Comparison of ENCODE assay signal across 8 mouse cellular contexts in genomic region chr3:142063536-142064226, GRCm38 (mm10).
DNase-seq lines count a peak whose midpoint lies in the region; ATAC-seq lines count a peak whose summit lies in the region.

No protein-coding gene starts in this region.

- ATAC-seq in forebrain, embryonic 15.5 days (replicated peaks): peak; percentile 94
- ATAC-seq in midbrain, embryonic 16.5 days: peak; percentile 80

- H3K9ac ChIP-seq in forebrain, embryonic 15.5 days (replicated peaks): no peak overlapping the region
- H3K9ac ChIP-seq in midbrain, embryonic 16.5 days (ENCODE audit: low read depth, low read length): no peak overlapping the region

- H3K9me3 ChIP-seq in forebrain, embryonic 15.5 days: no peaks in the 10 kb centered on the region
- H3K9me3 ChIP-seq in midbrain, embryonic 16.5 days (replicated peaks; ENCODE audit: control insufficient read depth, low read length, poor library complexity, severe bottlenecking): no peaks in the 10 kb centered on the region

- WGBS in forebrain, embryonic 15.5 days: 6% methylated on average over 12 of the region's 12 CpGs
- 25% methylated on average over 12 of the region's 12 CpGs for WGBS in midbrain, embryonic 16.5 days

- DNase-seq in cerebellum, adult 11-12 months: peak; percentile 2
- DNase-seq in cerebellum, postnatal 25 days: no peak
- peak; percentile 21 for DNase-seq in kidney, postnatal 10 days
- no peak for DNase-seq in urinary bladder, adult 2 months (ENCODE audit: low spot score)
- no peak for DNase-seq in spleen, postnatal 4 days (ENCODE audit: low spot score in 2 of 2)
- no peak for DNase-seq in right cerebral cortex, postnatal 14 days

- H3K36me3 ChIP-seq in forebrain, embryonic 15.5 days: no peaks in the 10 kb centered on the region
- no peaks in the 10 kb centered on the region for H3K36me3 ChIP-seq in midbrain, embryonic 16.5 days (ENCODE audit: control insufficient read depth, insufficient read depth, low read length)

- H3K4me2 ChIP-seq in forebrain, embryonic 15.5 days (replicated peaks): no peak overlapping the region; the same call in 1 of the 2 replicates
- no peak overlapping the region for H3K4me2 ChIP-seq in midbrain, embryonic 16.5 days (ENCODE audit: low read length)

- H3K27ac ChIP-seq in forebrain, embryonic 15.5 days (replicated peaks): no peak overlapping the region
- no peak overlapping the region for H3K27ac ChIP-seq in midbrain, embryonic 16.5 days (ENCODE audit: low read length)

- peaks cover 5% of the 10 kb centered on the region; the same call in 1 of the 2 replicates for H3K4me1 ChIP-seq in forebrain, embryonic 15.5 days
- H3K4me1 ChIP-seq in midbrain, embryonic 16.5 days (ENCODE audit: control insufficient read depth, insufficient read depth, low read length): no peaks in the 10 kb centered on the region

- H3K4me3 ChIP-seq in forebrain, embryonic 15.5 days: no peak overlapping the region
- no peak overlapping the region for H3K4me3 ChIP-seq in midbrain, embryonic 16.5 days (ENCODE audit: low read depth, low read length)

- no peaks in the 10 kb centered on the region for H3K27me3 ChIP-seq in forebrain, embryonic 15.5 days
- no peaks in the 10 kb centered on the region for H3K27me3 ChIP-seq in midbrain, embryonic 16.5 days (ENCODE audit: control insufficient read depth, insufficient read depth, low read depth, low read length)

Comparison
In these comparisons a context has a peak if more than half of its experiments do, and no peak if none do; other contexts are left out.
1. DNase-seq: peak in cerebellum, adult 11-12 months (single experiment) and kidney, postnatal 10 days (single experiment); none in cerebellum, postnatal 25 days (0 of 2), urinary bladder, adult 2 months (single experiment), spleen, postnatal 4 days (0 of 2) and right cerebral cortex, postnatal 14 days (single experiment).